Mouse (Mus musculus): ENCODE data around the gene Olfr549. TPM values are rescaled to one million over a fixed set of nuclear protein-coding genes. Genes with fewer than 3 reads are reported as not detected.

Gene Olfr549
- polyA plus RNA-seq, 1 experiment = not detected

GRCm38 (mm10) chr7:102512814-102513435 lies 36.7 kb upstream of the Olfr549 start:
- TF ChIP-seq CTCF (IDR thresholded peaks at IDR 0.05; ENCODE audit: extremely low read depth, insufficient read depth, insufficient read length, insufficient replicate concordance) = peak; percentile 90
- TF ChIP-seq POLR2A (IDR thresholded peaks at IDR 0.05; ENCODE audit: low read depth, low read length) = no peak
- H3K4me3 ChIP-seq (ENCODE audit: extremely low read depth, insufficient read depth, insufficient read length) = peak overlapping the region; percentile 45; the same call in 1 of the 2 replicates
- H3K4me1 ChIP-seq (ENCODE audit: control insufficient read depth, insufficient read depth, insufficient read length) = peaks cover 4% of the 10 kb centered on the region
- DNase-seq (ENCODE audit: low read depth in 1 of 2, low spot score in 2 of 2) = peak; percentile 31 to 83
- H3K27me3 ChIP-seq (ENCODE audit: control insufficient read depth, insufficient read depth, low read length) = 0 out of 2 replicates have a peak, but pooled peaks cover 3% of the 10 kb centered on the region
- H3K36me3 ChIP-seq (ENCODE audit: control insufficient read depth, insufficient read depth, low read length) = no peaks in the 10 kb centered on the region
- H3K27ac ChIP-seq (ENCODE audit: insufficient read depth, low read length) = no peak overlapping the region
- 2% methylated on average over 54 of the region's 54 CpGs for WGBS

DNA sequence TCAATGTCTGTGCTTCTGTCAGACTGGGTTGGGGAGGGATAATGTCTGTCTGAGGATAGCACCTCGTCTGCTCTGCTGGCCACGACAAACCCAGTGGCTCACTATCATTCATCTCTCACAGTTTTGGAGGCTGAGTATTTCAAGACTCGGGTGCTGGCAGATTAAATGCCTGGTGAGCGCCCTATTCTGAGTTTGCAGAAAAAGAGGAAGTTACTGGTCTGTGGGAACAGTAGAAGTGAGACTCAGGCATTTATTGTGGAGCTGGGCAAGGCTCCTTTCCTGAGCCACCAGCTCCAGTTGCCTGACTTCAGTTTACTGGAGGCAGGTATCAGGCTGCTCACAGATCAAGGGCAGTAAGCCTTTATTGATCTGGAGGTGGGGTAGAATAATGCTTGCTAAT lies 35.5 kb upstream of the Olfr549 start:
- Histone ChIP-seq H3K27me3 (ENCODE audit: control insufficient read depth, insufficient read depth, low read length) (0 out of 2 replicates have a peak, but pooled peaks cover 3% of the 10 kb centered on the region), H3K4me3 (ENCODE audit: extremely low read depth, insufficient read depth, insufficient read length) (no peak overlapping the region), H3K4me1 (ENCODE audit: control insufficient read depth, insufficient read depth, insufficient read length) (peaks cover 4% of the 10 kb centered on the region), H3K36me3 (ENCODE audit: control insufficient read depth, insufficient read depth, low read length) (no peaks in the 10 kb centered on the region), H3K27ac (ENCODE audit: insufficient read depth, low read length) (no peak overlapping the region)
- WGBS = 17% methylated on average over 4 of the region's 4 CpGs
- TF ChIP-seq CTCF (IDR thresholded peaks at IDR 0.05; ENCODE audit: extremely low read depth, insufficient read depth, insufficient read length, insufficient replicate concordance) (no peak), POLR2A (IDR thresholded peaks at IDR 0.05; ENCODE audit: low read depth, low read length) (no peak)
- no peak for DNase-seq (ENCODE audit: low read depth in 1 of 2, low spot score in 2 of 2)

GRCm38 (mm10) chr7:102516261-102517050 lies 33.2 kb upstream of the Olfr549 start:
- TF ChIP-seq CTCF (IDR thresholded peaks at IDR 0.05; ENCODE audit: extremely low read depth, insufficient read depth, insufficient read length, insufficient replicate concordance) (no peak), POLR2A (IDR thresholded peaks at IDR 0.05; ENCODE audit: low read depth, low read length) (no peak)
- no peak for DNase-seq (ENCODE audit: low read depth in 1 of 2, low spot score in 2 of 2)
- H3K4me1 ChIP-seq (ENCODE audit: control insufficient read depth, insufficient read depth, insufficient read length) = peaks cover 4% of the 10 kb centered on the region
- 66% methylated on average over 10 of the region's 10 CpGs for WGBS
- no peak overlapping the region for H3K4me3 ChIP-seq (ENCODE audit: extremely low read depth, insufficient read depth, insufficient read length)
- 0 out of 2 replicates have a peak, but pooled peaks cover 3% of the 10 kb centered on the region for H3K27me3 ChIP-seq (ENCODE audit: control insufficient read depth, insufficient read depth, low read length)
- no peaks in the 10 kb centered on the region for H3K36me3 ChIP-seq (ENCODE audit: control insufficient read depth, insufficient read depth, low read length)
- H3K27ac ChIP-seq (ENCODE audit: insufficient read depth, low read length) = no peak overlapping the region

DNA sequence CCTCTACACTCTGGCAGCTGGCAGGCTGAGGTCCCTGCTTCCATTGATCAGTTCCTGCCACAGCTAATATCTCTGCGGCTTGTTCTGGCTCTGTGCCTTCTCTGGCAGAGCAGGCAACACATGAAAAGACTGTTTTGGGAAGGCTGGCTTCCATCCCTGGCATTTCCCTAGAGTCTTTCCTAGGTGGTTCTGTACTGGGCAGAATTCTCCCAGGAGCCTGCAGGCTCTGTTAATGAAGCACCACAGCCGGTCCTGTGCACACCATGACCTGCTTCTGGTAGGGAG lies 32.7 kb upstream of the Olfr549 start:
- Histone ChIP-seq H3K4me1 (ENCODE audit: control insufficient read depth, insufficient read depth, insufficient read length) (peaks cover 4% of the 10 kb centered on the region), H3K27ac (ENCODE audit: insufficient read depth, low read length) (no peak overlapping the region), H3K27me3 (ENCODE audit: control insufficient read depth, insufficient read depth, low read length) (0 out of 2 replicates have a peak, but pooled peaks cover 3% of the 10 kb centered on the region), H3K36me3 (ENCODE audit: control insufficient read depth, insufficient read depth, low read length) (no peaks in the 10 kb centered on the region), H3K4me3 (ENCODE audit: extremely low read depth, insufficient read depth, insufficient read length) (no peak overlapping the region)
- TF ChIP-seq CTCF (IDR thresholded peaks at IDR 0.05; ENCODE audit: extremely low read depth, insufficient read depth, insufficient read length, insufficient replicate concordance) = no peak
- no peak for TF ChIP-seq POLR2A (IDR thresholded peaks at IDR 0.05; ENCODE audit: low read depth, low read length)
- no peak for DNase-seq (ENCODE audit: low read depth in 1 of 2, low spot score in 2 of 2)
- WGBS = 85% methylated on average over 2 of the region's 2 CpGs

GRCm38 (mm10) chr7:102529052-102529451 lies 20.6 kb upstream of the Olfr549 start:
- H3K27me3 ChIP-seq (ENCODE audit: control insufficient read depth, insufficient read depth, low read length) = no peaks in the 10 kb centered on the region
- no peaks in the 10 kb centered on the region for H3K4me1 ChIP-seq (ENCODE audit: control insufficient read depth, insufficient read depth, insufficient read length)
- TF ChIP-seq CTCF (IDR thresholded peaks at IDR 0.05; ENCODE audit: extremely low read depth, insufficient read depth, insufficient read length, insufficient replicate concordance) = no peak
- no peak overlapping the region for H3K4me3 ChIP-seq (ENCODE audit: extremely low read depth, insufficient read depth, insufficient read length)
- DNase-seq (ENCODE audit: low read depth in 1 of 2, low spot score in 2 of 2) = no peak
- 47% methylated on average over 1 of the region's 1 CpGs for WGBS
- H3K36me3 ChIP-seq (ENCODE audit: control insufficient read depth, insufficient read depth, low read length) = no peaks in the 10 kb centered on the region
- no peak overlapping the region for H3K27ac ChIP-seq (ENCODE audit: insufficient read depth, low read length)

- WGBS = 77% methylated on average over 1 of the region's 1 CpGs
- H3K36me3 ChIP-seq (ENCODE audit: control insufficient read depth, insufficient read depth, low read length) = no peaks in the 10 kb centered on the region
- TF ChIP-seq POLR2A (IDR thresholded peaks at IDR 0.05; ENCODE audit: low read depth, low read length) = no peak
- no peak for TF ChIP-seq CTCF (IDR thresholded peaks at IDR 0.05; ENCODE audit: extremely low read depth, insufficient read depth, insufficient read length, insufficient replicate concordance)
- no peaks in the 10 kb centered on the region for H3K4me1 ChIP-seq (ENCODE audit: control insufficient read depth, insufficient read depth, insufficient read length)
- H3K27me3 ChIP-seq (ENCODE audit: control insufficient read depth, insufficient read depth, low read length) = no peaks in the 10 kb centered on the region
- no peak within 1 kb of the TSS for H3K27ac ChIP-seq (ENCODE audit: insufficient read depth, low read length)
- no peak for DNase-seq (ENCODE audit: low read depth in 1 of 2, low spot score in 2 of 2)
- no peak within 1 kb of the TSS for H3K4me3 ChIP-seq (ENCODE audit: extremely low read depth, insufficient read depth, insufficient read length)
These were observed 15.2 kb upstream of the Olfr549 start, which contains the start of gene Olfr547 for GRCm38 (mm10) chr7:102534449-102534848. Gene Olfr547, plus strand, starts transcription at chr7:102534749.

GRCm38 (mm10) chr7:102540596-102540995 lies 9.1 kb upstream of the Olfr549 start, which contains the start of gene Olfr548-ps1:
Gene Olfr548-ps1, plus strand, starts transcription at chr7:102540896.
- Histone ChIP-seq H3K4me1 (ENCODE audit: control insufficient read depth, insufficient read depth, insufficient read length) (no peaks in the 10 kb centered on the region), H3K27me3 (ENCODE audit: control insufficient read depth, insufficient read depth, low read length) (no peaks in the 10 kb centered on the region), H3K36me3 (ENCODE audit: control insufficient read depth, insufficient read depth, low read length) (no peaks in the 10 kb centered on the region), H3K27ac (ENCODE audit: insufficient read depth, low read length) (no peak within 1 kb of the TSS), H3K4me3 (ENCODE audit: extremely low read depth, insufficient read depth, insufficient read length) (no peak within 1 kb of the TSS)
- no peak for TF ChIP-seq CTCF (IDR thresholded peaks at IDR 0.05; ENCODE audit: extremely low read depth, insufficient read depth, insufficient read length, insufficient replicate concordance)
- no peak for TF ChIP-seq POLR2A (IDR thresholded peaks at IDR 0.05; ENCODE audit: low read depth, low read length)
- WGBS = 79% methylated on average over 2 of the region's 2 CpGs
- no peak for DNase-seq (ENCODE audit: low read depth in 1 of 2, low spot score in 2 of 2)
